Mouse (Mus musculus) right cerebral cortex, postnatal 36 days (tissue): Measurements from ENCODE around the gene Dynlt1a.
"Not testable (repeated sequence)": the region's sequence is repeated elsewhere in the genome, so short reads cannot be mapped to it uniquely, and the experiment has no call there.

Source experiments
- DNase-seq, 2 experiments: peaks; one replicate each; pipeline ENCODE4 v3.0.0; 2022; ENCODE audit warnings: low spot score in 2 of 2, mixed read lengths in 1 of 2

Gene Dynlt1a

GRCm38 (mm10) chr17:6317339-6317985 is at the start of gene Dynlt1a:
Gene Dynlt1a, minus strand, starts transcription at chr17:6317500.
- DNase-seq, result peak; percentile 91 to 92

DNA sequence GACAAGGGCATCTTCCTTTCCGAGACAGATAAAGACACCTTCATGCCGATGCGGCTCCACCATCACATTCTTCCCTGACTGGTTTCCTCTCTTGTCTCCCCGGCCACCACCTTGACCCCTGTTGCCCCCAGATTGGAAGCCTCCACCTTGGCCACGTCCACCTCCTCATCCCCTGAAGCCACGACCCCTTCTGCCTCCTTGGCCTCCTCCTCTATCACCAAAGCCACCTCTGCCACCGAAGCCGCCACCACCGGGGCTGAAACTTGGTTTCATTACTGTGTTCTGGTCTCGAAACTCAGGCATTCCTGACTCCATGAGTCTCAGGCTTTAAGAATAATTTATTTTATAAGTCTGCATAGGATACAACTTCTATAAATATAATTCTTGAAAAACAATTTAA is 38.0 kb upstream of the Dynlt1a start:
- peak in 1 of 2 experiments; percentile 1 for DNase-seq

- not testable (repeated sequence) for DNase-seq
These were observed 25.4 kb upstream of the Dynlt1a start for GRCm38 (mm10) chr17:6342606-6343294.

- DNase-seq, result not testable (repeated sequence)
These were observed 11.7 kb upstream of the Dynlt1a start for GRCm38 (mm10) chr17:6328997-6329396.

DNA sequence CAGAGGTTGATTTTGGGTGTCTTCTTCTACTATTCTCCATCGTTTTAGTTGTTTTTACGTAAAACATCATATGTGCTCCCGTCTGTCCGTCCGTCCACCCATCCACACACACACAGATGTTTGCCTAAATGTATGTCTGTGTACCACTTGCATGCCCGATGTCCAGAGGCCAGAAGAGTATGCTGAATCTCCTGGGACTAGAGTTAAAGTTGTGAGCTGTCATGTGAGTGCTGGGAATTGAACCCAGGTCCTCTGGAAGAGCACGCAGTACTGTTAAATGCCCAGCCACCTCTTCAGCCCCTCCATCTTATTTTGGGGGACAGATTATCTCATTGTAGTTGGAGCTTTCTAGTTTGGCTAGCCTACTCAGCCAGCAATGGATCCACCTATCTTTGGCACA is 10.3 kb upstream of the Dynlt1a start:
- DNase-seq, result not testable (repeated sequence)

DNA sequence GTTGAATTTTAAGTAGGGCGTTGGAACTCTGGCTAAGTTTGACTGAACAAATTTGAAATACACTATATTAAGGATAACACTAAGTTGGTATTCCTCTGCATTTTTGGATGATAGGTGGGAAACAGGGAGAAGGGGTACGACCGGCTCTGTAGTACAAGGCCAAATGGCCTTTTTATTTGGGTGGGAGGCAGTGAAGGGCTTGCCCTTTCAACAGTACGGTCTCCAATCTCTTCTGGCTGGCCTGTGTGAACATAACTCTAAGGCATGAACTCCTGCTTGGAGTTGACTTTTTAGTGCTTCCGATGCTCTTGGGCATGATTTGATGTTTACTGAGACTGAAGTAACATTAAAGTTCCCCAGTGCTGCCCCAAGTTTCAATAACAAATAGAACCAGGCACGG is 8.2 kb upstream of the Dynlt1a start:
- DNase-seq, result not testable (repeated sequence)

GRCm38 (mm10) chr17:6325021-6325420 is 7.7 kb upstream of the Dynlt1a start:
- not testable (repeated sequence) for DNase-seq

- DNase-seq, result not testable (repeated sequence)
These were observed 4.4 kb upstream of the Dynlt1a start for GRCm38 (mm10) chr17:6321778-6322101.

- peak in 1 of 2 experiments; percentile 3 for DNase-seq
These were observed 3.9 kb upstream of the Dynlt1a start for GRCm38 (mm10) chr17:6321081-6321777.

GRCm38 (mm10) chr17:6316379-6317126 is 747 bp downstream of the Dynlt1a start:
- DNase-seq, result peak in 1 of 2 experiments; percentile 61

DNA sequence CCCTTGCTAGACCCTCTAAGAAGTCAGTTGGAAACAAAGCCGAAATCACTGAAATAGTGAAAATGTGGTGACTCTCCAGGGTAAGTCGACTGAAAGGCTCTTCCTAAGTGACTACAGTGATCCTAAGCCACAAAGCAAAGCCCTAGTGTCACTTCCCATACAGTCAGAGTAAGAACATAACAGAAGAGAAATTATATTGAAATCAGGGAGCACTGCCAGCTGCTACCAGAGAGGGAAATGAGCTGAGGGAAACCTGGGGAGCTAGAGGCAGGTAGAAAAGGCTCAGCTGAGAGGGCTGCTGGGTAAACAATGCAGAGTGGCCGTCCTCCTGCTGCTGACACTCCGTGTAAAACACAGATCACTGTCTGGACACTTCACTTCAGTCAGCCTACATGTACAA is 1.6 kb downstream of the Dynlt1a start:
- DNase-seq, result peak in 1 of 2 experiments; percentile 2

DNA sequence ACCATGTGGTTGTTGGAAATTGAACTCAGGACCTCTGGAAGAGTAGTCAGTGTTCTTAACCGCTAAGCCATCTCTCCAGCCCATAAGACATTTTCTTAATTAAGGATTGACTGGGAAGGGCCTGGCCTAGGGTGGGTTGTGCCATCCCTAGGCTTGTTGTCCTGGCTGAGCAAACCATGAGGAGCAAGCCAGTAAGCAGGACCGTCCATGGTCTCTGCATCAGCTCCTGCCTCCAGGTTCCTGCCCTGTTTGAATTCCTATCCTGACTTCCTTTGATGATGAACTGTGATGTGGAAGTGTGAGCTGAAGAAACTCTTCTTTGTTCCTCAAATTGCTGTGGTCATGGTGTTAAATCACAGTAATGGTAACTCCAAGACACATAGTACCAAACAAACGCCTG is 2.8 kb downstream of the Dynlt1a start:
- not testable (repeated sequence) for DNase-seq

DNA sequence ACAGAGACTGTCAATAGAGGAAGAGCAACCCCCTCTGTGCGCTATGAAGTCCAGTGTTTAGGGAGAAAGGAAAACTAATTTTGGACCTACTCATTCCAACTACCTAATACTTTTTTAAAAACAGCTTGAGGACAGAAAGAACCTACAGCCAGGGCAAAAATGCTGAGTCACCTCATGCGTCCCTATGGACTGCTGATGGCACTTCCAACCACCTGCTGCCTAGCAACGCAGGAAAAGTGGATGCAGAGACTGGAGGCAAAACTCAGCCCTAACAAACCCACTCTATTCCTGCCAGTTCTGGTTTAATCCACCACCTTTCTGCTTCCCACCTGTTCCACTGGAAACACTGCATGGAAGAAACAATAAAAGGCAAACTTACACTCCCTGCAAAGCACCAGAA is 4.5 kb downstream of the Dynlt1a start:
- DNase-seq, result peak in 1 of 2 experiments; percentile 9

- DNase-seq, result not testable (repeated sequence)
These were observed 5.6 kb downstream of the Dynlt1a start for GRCm38 (mm10) chr17:6311716-6312115.

DNA sequence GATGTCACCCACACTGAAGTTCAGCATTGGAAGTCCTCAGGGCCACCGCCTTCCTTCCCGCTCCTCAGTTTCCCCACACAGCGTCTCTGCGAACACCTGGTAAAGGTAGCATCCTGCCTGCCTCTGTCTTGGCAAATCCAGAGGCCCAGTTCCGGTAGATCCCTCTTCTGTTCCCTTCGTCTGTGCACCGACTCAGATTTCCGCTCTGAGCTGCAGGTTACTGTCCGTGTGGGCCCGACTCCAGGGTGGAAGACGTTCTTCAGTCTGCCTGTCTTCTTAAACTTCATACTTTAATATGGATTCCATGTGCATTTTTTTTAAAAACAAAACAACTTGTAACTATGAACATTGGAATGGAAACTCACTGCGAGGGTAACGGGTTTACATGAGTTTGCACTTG is 10.8 kb downstream of the Dynlt1a start:
- DNase-seq, result not testable (repeated sequence)

DNA sequence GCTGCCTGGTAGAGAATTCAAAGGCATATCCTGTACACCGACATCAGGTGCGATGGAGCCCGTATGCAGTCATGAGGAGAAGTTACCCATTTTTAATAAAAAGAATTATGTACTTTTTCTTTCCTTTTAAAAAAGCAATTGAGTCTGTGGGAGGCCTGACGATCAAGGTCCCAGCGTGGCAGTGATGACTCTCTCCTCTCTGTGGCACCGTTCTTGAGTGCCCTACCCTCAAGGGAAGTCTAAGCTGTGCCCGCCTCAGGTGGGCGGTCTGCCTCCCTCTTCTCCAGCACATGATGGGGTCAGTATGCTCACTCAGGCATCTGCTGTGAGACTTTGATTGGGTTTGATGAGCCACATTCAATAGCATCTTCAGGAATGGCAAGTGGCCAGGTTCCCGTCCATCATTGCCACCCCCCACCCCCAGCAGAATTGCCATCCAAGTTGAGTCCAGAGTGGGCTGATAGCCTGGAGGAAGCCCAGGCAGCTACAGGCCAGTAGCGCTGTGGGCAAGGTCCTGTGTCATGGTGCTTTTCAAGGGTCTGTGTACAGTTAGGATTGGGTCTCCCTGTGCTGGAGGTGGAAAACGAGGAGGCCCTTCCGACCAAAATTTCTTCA is 11.5 kb downstream of the Dynlt1a start:
- DNase-seq, result not testable (repeated sequence)

- DNase-seq, result not testable (repeated sequence)
These were observed 12.4 kb downstream of the Dynlt1a start for GRCm38 (mm10) chr17:6304891-6305290.

DNA sequence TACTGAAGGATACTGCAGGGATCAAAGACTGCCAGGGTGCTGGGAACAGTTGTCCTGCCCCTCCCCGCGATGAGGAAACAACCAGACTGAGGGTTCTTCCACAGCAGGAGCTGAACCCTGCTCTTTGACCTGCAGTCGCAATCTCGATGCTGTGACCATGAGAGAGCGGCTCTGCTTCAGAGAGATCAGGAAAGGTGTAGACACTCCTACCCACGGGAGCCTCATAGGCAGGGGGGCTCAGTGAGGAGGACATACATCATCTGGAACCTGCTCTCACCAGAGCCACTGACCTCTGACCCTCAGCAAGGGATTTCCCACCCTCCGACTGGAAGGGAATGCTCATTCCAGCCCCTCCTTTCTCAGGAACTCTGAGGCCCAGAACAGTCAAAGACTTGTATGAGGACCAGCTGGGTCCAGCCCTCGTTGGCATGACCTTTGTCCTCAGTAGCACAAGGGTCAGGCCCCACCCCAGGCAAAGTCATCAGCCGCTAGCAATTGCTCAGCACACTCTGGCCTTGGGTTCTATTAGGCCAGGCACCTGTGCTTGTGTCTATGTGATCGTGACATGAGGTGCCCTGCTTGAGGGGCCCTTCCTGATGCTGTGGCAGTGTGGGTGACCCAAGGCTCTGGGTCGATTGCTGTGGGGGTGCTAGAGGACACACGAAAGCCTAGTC is 17.0 kb downstream of the Dynlt1a start:
- DNase-seq, result not testable (repeated sequence)

DNA sequence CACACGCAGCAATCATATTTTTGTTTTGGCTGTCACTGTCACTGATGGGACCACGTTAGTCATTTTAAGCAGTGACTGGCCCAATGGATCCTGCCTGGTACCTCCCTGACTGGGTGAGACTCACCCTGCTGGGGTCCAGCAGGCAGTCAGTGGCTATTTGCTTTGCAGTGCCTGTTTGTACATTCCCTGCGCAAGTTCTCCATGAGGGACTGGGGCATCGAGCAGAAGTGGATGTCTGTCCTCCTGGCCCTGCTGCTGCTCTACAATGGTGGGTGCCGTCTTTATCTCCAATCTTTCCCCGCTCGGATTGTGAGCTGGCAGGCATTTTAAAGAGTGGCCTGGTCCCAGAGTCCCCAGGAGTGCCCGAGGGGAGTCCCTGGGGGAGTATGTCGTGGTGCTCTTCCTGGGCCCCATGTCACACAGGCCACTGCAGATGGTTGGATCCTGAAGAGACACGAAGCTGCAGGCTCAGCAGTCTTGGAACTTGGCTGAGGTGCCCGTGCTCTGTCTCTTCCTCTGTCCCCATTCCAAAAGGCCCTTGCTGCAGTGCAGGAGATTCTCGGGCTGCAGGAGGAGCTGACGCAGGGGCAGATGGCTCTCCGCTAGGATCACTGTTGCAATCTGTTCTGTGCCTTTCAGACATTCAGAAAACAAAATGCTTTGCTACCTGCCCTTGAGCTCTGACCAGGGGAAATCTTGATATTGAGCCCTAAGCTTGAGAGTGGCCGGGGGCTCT is 20.1 kb downstream of the Dynlt1a start:
- DNase-seq, result not testable (repeated sequence)

- DNase-seq, result not testable (repeated sequence)
These were observed 23.4 kb downstream of the Dynlt1a start for GRCm38 (mm10) chr17:6293882-6294281.
